Mouse (Mus musculus) cerebellum, postnatal 10 days (tissue): ENCODE results near the gene Sbsn.

Experiments used
- DNase-seq, 2 experiments: peaks; one replicate each; pipeline ENCODE4 v3.0.0; 2021; ENCODE audit warnings: mixed read lengths in 2 of 2

The Sbsn gene

DNA sequence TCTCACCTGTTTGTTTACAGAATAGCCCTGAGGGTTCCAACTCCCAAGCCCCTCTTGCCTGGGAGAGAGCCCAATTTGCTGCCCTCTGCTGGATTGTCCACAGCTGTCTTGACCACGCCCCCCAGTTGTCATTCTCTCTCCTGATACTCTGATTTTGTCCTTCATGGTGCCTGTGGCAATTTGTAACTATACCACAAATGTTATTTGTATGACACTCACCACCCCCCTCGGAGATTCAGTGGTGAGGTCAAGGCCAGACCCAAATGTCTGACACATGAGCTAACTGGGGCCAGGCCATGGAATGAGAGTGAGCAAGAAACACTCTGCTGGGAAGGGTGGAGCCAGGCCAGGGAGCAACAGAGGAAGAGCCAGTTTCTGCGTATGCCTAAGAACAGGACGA, 7.6 kb downstream of the Sbsn start:
- DNase-seq, result peak; percentile 60 to 63

DNA sequence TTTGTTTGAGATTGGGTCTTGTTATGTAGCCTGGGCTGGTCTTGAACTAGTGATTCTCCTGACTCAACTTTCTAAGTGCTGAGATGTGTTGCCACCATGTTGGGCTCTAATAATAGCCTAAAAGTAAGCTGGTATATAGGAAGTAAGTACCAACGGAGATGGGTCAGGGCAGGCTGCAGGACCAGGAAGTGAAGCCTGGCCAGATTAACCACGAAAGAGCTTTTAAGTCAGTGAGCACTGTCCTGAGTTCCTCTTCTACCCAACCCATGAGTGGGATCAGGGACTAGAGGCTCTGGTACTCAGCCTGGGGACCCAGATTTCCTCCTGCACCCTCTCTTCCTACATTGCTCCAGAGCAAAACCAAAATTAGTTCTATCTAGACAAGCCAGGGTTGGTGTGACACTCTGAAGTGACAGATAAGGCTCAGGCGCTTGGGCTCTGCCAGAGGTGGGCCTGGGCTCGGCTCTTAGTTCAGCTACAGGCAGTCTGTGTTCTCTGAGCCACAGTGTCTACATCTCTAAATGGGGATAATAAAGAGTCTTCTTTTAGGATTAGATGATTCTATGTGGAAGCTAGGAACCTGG, 10.6 kb downstream of the Sbsn start:
- no peak for DNase-seq

DNA sequence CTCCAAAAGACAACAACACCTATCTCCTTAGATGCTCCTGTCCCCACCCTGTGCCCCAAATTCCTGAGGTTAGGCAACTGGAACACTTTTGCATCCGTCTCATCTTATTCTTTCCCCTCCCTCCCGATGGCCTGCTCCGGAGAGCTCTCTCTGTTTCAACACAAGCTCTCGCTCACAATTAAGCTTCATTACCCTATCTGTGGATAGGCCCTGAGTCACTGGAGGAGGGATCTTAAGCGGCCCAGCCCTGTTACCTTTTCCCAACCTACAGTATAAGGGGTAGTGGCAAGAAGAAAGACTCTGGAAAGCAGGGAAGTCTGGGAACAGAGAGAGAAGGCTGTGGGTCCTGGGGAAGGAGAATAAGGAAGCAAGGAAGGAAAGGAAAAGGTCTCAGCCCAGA, 12.2 kb downstream of the Sbsn start, which contains the start of gene Dmkn:
Gene Dmkn (plus strand): TSS at position 301 of the 400 bp plus-strand sequence.
- DNase-seq, result no peak

DNA sequence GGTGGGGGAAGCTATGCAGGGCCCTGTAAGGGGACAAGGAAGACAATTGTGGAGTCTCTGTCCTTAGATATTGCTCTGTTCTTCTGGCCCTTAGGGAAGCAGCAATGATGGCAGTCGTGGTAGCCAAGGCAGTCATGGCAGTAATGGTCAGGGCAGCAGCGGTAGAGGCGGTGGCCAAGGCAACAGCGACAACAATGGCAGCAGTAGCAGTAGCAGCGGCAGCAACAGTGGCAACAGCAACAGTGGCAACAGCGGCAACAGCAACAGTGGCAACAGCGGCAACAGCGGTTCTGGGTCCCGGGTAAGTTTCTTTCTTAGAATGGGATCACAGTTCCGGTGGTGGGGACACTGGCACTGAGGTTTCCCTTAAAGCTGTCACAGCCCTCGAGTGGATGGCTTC, 13.9 kb downstream of the Sbsn start:
- no peak for DNase-seq

DNA sequence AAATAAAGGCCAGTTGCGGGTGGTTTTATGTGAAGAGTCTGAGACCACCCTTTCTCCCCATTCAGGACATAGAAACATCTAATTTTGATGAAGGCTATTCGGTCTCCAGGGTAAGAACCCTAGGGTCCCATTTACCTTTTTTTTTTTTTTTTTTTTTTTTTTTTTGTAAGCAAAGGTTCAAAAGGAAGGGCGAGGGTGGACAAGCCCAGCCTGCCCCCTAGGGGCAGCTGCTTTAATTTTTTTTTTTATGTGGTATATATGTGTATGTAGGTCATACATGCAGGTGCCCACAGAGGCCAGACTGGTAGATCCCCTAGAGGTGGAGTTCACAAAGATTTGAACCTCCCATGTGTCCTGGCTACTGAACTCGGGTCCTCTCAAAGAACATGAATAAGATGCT, 15.1 kb downstream of the Sbsn start:
- no peak for DNase-seq

DNA sequence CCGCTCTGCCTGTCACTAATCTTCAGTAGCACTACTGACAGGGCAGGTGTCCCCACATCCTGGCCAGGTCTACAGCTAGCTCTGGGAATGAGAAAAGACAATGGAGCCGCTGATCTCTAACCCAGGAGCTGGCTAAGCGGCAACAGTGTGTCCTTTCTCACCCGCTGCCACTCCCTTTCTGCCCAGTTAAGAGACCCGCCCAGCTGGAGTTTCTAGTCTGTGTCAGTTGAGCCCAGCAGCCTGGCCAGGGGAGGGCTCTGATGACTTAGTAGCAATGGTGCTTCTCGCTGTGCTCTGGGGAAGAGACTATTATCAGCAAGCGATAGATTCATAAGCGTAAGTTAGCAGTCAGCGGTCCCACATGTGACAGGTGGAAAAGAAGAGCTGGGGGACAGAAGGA, 18.0 kb downstream of the Sbsn start:
- no peak for DNase-seq

DNA sequence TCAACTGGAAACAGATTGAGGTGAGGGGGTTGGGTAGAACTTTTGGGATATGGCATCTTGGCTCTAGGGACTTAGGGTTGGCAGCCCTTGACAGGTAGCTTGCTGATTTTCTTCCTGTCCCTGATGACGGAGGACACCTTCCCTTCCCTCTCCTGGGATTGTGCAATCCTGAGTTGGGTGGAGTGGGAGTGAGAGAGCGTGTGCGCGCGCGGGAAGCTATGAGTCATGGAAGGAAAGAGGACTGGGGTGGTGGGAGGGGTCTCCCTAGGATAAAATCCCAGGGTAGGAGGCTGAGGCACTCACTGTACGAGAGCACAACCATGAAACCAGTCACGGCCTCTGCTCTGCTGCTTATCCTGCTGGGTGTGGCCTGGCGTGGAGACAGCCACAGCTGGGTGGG, 24.8 kb downstream of the Sbsn start:
- DNase-seq, result no peak

DNA sequence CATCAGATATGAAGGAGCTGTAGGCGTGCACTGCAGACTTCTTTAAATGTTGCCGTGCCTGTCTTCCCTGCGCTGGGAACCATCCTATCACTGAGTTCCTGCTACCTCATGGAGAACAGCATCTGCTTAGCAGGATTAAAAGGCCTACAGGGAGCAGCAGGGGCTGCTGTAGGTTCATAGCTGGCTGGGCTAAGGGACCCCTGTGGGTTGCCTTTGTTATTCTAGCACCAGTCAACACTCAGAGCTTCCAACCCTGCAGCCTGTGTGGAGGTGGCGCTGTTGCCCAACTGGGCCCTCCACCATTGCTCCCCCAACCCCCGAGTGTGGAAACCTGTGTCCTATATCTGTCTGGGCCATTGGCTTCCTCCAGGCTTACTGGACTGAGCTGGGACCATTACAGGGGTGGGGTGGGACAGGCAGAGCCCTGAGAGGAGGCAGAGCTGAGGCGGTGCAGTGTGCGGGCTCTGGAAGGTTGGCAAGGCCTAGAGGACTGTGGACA, 25.9 kb downstream of the Sbsn start:
- DNase-seq, result no peak

DNA sequence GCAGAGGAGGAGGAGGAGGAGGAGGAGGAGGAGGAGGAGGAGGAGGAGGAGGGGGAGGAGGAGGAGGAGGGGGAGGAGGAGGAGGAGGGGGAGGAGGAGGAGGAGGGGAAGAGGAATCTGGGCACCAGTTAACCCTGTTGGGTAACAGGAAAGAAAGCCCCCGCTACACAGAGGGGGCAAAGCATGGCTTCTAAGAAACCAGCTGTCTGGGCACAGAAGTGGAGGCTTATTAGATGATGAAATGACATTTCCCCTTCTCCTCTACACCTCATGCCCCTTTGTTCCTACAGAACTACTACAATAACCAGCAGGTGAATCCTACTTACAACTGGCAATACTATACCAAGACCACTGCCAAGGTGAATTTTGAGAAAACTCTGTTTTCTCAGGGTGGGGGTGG, 26.6 kb downstream of the Sbsn start:
- no peak for DNase-seq

DNA sequence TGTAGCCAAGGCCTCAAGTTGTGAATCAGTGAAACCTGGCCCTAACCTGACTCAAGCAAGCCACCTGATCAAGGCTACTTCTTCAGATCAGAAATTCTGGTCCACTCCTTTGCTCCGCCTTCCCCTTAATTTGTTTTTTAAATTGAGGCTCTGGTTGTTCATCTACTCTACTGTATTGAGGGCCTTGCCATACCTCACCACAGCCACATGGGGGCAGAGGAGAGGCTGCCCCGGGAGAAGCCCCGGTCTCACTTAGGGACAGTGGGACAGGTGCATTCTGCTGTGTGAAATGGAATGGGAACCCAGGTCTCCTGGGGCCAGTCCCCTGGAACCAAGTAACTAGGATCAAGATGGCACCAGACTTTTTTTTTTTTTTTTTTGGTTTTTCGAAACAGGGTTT, 30.5 kb downstream of the Sbsn start:
- no peak for DNase-seq

DNA sequence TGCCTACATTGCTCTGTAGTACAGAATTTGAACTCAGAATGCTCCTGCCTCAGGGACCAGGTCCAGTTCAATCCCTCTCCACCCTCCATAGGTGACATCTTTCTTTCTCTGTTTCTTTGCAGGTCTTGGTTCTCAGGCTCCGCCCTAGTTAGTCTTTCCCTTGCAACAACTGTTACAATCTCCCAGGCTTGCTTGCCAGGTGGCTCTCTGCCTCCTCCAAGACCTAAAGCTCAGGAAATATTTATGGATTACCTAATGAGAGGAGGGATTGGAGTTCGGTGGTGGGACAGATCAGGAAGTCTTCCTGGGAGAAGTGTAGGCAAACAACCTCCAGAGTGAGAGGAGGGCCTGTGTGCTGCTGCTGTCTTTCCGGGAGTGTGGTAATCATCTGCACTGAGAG, 31.4 kb downstream of the Sbsn start:
- DNase-seq, result no peak

DNA sequence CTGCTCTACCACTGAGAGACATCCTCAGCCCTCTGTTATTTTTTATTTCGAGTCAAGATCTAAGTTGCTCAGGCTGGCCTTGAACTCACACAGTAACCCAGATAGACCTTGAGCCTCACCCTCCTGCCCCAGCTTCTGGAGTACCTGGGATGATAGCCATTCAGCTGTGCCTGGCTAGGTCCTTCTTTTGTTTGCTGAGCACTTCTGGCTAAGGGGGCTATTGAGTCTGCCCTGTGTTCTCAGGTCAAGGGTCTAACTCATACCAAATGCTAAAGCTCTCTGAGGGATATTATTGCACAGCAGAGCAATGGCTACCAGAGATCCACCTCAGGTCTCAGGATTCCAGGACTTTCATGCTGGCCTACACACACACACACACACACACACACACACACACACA, 33.9 kb downstream of the Sbsn start:
- no peak for DNase-seq

DNA sequence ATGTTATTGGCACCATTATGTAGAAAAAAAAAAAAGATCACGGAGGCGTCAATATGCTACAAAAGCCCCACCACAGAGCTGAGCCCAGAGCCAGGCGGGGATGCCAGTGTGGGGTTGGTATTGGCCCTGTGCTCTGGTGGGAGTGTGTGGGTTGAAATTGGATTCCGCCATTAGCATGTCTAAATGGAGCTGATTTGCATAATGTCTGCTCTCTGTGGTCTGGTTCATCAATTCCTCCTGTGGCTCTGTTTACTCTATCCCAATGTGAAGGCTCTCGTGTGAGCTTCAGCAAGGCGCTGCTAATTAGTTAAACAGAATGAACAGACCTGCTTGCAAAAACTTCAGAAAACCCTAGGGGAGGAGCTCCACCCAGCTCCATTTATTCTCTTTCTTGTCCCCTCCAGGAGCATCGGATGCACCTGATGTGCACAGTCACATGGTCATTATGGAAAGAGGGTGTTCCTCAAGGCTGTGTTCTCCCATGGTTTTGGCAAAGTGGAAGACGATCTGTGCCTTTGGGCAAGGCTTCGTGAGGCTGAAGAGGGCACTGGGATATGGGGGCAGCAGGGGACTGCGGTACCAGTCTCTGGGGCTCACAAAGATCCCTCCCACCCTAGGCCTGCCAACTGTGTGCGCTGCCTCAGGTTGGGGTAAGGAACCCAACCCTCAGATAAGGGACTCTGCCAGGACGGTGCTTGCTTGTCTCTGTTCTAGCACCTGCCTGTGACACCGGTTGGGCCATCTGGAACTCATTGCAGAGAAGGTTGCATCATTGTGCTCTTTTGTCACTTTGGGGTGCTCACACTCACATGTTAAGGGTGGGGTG, 34.7 kb downstream of the Sbsn start:
- peak; percentile 32 to 58 for DNase-seq

DNA sequence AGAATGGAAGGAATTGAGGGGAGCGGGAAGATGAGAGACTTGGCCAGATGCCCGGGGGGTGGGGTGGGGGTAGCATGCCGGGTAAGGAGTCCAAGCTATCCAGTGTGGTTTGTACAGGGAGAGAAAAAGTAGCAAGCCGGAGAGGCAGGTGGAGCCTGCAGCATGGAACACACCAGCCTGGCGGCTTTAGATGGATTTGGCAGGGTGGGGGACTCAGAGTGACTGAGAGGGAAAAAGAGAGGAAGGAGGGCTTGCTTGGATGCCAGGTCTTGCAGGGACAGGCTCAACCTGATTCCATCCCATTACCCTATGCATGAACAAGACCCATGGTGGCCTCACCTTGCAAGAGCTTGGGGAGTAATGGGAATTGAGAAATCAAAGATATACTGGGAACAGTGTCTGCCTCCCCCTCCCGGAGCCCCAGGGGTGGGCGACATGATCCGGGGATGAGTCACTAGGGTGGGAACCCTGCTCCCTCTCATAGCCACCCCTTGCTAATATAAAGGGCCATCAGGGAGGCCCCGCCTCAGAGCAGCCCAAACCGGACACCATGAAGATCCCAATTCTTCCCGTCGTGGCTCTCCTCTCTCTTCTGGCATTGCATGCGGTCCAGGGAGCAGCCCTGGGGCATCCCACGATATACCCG, 36.2 kb downstream of the Sbsn start, which contains the start of gene Krtdap:
Gene Krtdap (plus strand): TSS at position 520 of the 646 bp plus-strand sequence.
- DNase-seq, result peak in 1 of 2 experiments; percentile 13

DNA sequence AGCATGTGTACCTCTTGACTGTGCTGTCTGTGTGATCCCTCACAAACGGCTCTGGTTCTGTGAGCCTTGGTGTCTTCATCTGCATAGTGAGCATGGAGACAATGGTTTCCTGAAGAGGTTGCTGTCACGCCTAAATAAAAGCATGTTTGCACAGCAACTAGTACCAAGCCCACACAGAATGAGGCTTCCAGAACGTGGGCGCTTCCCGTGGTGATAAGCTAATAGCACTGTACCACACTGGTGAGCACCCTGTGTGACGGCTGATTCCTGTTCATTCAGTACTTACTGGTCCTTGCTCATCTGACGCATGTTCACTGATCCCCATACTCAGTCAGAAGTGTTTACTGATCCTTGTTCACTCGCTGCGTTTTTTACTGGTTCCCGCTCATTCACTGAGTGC, 38.9 kb downstream of the Sbsn start:
- no peak for DNase-seq

DNA sequence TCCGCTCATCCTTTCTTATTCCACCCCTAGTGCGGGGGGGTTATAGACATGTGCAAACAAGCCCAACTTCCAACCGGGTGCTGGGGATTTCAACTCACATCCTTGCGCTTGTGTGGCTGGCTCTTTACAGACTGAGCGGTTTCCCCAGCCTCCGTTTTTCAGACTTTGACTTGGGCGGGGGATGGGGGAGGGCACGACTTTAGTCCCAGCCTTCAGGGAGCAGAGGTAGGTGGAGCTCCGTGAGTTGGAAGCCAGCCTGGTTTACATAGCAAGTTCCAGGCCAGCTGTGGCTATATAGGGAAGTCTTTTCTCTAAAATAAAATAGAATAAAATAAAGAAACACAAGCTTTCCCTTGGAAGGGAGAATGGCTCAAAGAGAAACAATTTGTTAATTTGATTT, 40.6 kb downstream of the Sbsn start:
- no peak for DNase-seq

DNA sequence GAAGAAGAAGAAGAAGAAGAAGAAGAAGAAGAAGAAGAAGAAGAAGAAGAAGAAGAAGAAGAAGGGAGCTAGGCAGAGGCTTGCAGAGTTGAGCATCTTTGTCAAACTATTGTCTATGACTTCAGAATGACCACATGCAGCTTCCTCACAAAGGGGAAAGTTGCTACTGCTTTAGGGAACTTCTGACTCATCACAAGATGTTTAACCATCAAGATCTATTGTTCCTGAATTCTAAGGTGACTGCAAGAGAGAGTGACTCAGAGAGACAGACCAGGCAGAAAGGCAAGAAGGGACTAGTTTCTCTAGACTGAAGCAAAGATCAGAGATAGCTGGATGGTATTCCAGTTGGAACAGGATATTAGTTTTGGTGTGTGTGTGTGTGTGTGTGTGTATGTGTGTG, 43.6 kb downstream of the Sbsn start:
- no peak for DNase-seq

DNA sequence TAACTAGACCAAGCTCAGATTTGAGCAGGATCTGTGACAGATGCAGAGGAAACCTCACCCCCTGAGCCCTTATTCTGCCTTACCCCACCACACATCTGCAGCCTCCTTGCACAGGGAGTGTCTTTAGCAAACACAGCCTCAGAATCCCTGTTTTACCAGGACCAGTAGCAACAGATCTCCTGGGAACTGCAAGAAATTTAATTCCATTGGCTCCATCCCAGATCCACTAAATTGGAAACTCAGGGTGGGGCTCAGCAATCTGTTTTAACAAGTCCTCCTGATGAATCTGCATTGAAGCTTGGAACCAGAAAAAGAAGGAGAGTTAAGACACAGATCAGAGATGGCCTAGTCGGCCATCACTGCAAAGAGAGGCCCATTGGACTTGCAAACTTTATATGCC, 45.5 kb downstream of the Sbsn start:
- DNase-seq, result no peak

DNA sequence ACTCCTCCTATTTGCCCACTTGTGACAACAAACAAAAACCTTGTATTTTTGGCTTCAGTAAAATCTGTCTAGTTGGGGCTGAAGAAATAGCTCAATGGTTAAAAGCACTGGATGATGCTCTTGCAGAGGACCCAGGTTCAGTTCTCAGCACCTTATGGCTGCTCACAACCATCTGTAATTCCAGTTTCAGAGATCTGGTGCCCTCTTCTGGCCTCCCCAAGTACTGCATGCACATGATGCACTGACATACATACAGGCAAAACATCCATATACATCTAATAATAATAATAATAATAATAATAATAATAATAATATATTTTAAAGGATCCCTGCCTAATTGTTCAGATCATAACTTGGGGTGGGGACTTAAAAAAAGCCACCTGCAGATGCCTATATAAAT, 49.4 kb downstream of the Sbsn start:
- no peak for DNase-seq

DNA sequence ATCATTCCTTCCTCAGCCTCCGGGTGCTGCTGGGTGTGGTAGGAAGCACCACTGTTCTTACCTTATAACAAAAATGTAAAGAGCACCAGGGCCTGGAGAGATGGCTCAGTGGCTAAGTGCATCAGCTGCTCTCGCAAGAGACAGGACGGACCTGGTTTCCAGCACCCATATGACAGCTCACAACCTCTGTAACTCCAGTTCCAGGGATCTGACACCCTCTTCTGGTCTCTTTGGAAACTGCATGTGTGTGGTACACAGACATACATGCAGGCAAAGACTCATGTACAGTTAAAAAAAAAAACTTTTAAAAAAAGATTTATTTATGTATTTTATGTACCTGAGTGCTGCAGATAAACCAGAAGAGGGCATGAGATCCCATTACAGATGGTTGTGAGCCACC, 52.0 kb downstream of the Sbsn start:
- DNase-seq, result no peak

DNA sequence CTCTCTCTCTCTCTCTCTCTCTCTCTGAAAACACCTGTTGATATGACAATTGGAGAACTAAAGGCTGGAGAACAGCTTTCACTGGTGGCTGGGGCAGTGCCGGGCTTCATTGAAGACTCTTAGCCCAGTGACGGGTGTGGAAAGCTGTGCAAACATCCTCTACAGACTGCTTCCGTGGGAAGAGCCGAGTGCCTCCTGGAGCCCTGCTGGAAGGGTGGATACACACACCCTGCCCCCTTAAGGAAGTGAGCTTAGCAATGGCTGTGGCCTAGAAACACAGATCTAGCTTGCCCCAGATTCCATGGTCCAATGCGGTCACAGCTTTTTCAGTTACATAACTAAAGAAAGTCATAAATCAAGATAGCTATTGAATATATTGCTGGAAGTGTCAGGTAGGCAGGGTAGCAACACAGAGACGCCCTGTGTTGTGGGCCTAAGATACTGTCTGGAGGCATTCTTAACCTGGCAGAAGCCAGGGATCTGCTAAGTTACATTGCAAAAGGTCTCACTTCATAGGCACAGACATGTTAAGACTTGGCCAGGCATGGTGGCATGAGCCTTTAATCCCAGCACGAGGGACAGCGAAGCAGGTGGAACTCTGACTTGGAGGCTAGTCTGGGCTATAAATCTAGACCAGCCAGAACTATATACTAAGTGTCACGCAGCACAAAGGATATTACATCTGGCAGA, 52.9 kb downstream of the Sbsn start:
- DNase-seq, result no peak
